Mouse (Mus musculus) intestine, embryonic 14.5 days (tissue): ENCODE results near the gene Tsg101. TPM values are rescaled to one million over a fixed set of nuclear protein-coding genes. Genes with fewer than 3 reads are reported as not detected.

Source experiments
- polyA plus RNA-seq: library from polyadenylated mRNA; unstranded; fragments of >200 nt; fragmentation: Nextera tagmentation; extraction: Ambion mirVana; gene quantifications from 2 replicates; pipeline ENCODE4 v1.2.1, GENCODE M21; 2014

Tsg101 gene
- polyA plus RNA-seq, 1 experiment from 2014 or later = 165 TPM

Other genes starting within 250 kb of the Tsg101 start
- gene Tph1, start 247.4 kb downstream of the Tsg101 start, polyA plus RNA-seq = 0.31 and 0.42 TPM in 2 replicates
- gene Saal1, start 209.3 kb downstream of the Tsg101 start, polyA plus RNA-seq = 35.2 and 39.8 TPM in 2 replicates
- gene Saa3, start 204.3 kb downstream of the Tsg101 start, polyA plus RNA-seq = 0.35 and 0.99 TPM in 2 replicates
- not detected in 2 replicates for gene Saa4, start 187.4 kb downstream of the Tsg101 start, polyA plus RNA-seq
- gene Saa1, start 177.0 kb downstream of the Tsg101 start, polyA plus RNA-seq = 1.4 and 2.0 TPM in 2 replicates
- gene Saa2, start 168.2 kb downstream of the Tsg101 start, polyA plus RNA-seq = 0.45 and 1.1 TPM in 2 replicates
- gene Hps5, start 123.9 kb downstream of the Tsg101 start, polyA plus RNA-seq = 18.8 and 20.9 TPM in 2 replicates
- gene Gtf2h1, start 123.9 kb downstream of the Tsg101 start, polyA plus RNA-seq = 48.7 and 52.9 TPM in 2 replicates
- 2,451 TPM in 2 replicates for gene Ldha, start 78.5 kb downstream of the Tsg101 start, polyA plus RNA-seq
- gene Ldhc, start 58.8 kb downstream of the Tsg101 start, polyA plus RNA-seq = not detected in 2 replicates
- gene Uevld, start 38.6 kb upstream of the Tsg101 start, polyA plus RNA-seq = 11.4 and 12.6 TPM in 2 replicates
- not detected in 2 replicates for gene Gm9999, start 63.6 kb upstream of the Tsg101 start, polyA plus RNA-seq
- 17.6 and 18.0 TPM in 2 replicates for gene Spty2d1, start 88.4 kb upstream of the Tsg101 start, polyA plus RNA-seq
- gene Tmem86a, start 130.6 kb upstream of the Tsg101 start, polyA plus RNA-seq = 30.6 and 31.4 TPM in 2 replicates
- gene Ptpn5, start 213.7 kb upstream of the Tsg101 start, polyA plus RNA-seq = 2.1 and 2.3 TPM in 2 replicates